Mouse (Mus musculus) cerebellum, adult 8-10 months (tissue): ENCODE results near the gene Lima1.

Experiments
- DNase-seq: peaks from one replicate; pipeline ENCODE4 v3.0.0; 2022

The Lima1 gene

DNA sequence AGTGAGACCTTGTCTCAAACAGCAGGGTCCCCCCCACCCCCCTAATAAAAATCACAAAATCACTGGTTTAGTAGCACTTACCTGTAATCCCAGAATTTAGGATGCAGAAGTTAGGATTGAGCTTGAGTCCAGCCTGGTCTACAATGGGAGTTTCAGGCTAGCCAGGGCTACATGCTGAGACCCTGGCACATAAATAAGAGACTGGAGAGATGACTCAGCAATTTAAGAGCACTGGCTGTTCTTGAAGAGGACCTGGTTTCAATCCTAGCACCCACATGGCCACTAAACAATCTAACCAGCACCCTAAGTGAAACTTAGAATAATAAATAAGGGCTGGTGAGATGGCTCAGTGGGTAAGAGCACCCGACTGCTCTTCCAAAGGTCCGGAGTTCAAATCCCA is 144.1 kb downstream of the Lima1 start:
- no peak for DNase-seq

DNA sequence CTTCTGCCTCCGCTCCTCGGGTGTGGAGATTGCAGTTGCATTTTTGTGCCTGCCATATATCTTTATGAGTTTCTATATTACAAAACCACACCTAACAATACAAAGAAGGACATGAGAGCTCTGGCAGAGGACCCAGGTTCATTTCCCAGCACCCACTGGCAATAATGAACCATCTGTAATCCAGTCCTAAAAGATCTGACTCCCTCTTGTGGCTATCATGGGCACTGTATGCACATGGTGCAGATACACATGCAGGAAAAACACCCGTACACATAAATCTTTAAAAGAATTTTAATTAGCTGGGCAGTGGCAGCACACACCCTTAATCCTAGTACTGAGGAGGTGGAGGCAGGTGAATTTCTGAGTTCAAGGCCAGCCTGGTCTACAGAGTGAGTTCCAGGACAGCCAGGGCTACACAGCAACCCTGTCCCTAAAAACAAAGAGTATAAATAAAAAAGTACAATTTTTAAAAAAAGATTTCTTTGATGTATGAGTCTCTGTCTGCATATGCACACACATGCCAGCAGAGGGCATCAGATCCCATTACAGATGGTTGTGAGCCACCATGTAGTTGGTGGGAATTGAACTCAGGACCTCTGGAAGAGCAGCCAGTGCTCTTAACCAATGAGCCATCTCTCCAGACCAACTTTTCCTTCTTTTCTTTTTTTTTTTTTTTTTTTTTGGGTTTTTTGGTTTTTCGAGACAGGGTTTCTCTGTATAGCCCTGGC is 146.0 kb downstream of the Lima1 start:
- no peak for DNase-seq
